Mouse (Mus musculus): ENCODE data around the gene Gm8082. TPM values are rescaled to one million over a fixed set of nuclear protein-coding genes. Genes with fewer than 3 reads are reported as not detected.

Gm8082 gene
- not detected for total RNA-seq (2023)

GRCm38 (mm10) chr14:42993524-42993923, at the start of gene Gm8082:
TSS of gene Gm8082 (minus strand) at chr14:42993624.

GRCm38 (mm10) chr14:43015528-43015927, 22.1 kb upstream of the Gm8082 start, which contains the start of gene Gm10376:
TSS of gene Gm10376 (minus strand) at chr14:43015628.

Other genes starting within 250 kb of the Gm8082 start
- not detected for gene Gm3015, start 224.8 kb downstream of the Gm8082 start, total RNA-seq (2023)
- gene Gm10377, start 195.6 kb downstream of the Gm8082 start, total RNA-seq (2023): not detected
- gene Gm21977, start 140.1 kb downstream of the Gm8082 start, total RNA-seq (2023): not detected
- gene Gm10376, start 22.0 kb upstream of the Gm8082 start, total RNA-seq (2023): not detected
- gene Gm8094, start 83.0 kb upstream of the Gm8082 start, total RNA-seq (2023): not detected
- not detected for gene Gm8104, start 107.0 kb upstream of the Gm8082 start, total RNA-seq (2023)
- under 1 TPM in 1 of 2 experiments, not detected in 1; 0.52 TPM for gene Gm7233, start 186.2 kb upstream of the Gm8082 start, total RNA-seq (2023)
- gene Gm8122, start 241.7 kb upstream of the Gm8082 start, total RNA-seq (2023): not detected

All from monocyte, adult 59 days (primary cell).